12 mouse cellular contexts compared by ENCODE assay signal in genomic region chr8:8574521-8575499, GRCm38 (mm10).
DNase-seq lines count a peak whose midpoint lies in the region; ATAC-seq lines count a peak whose summit lies in the region.
"Had no signal": no experiment of that assay in that cellular context is flagged by ENCODE, and none has a peak within 500 bp of the region (broad histone marks: within the 10 kb centered on the region; RNA-seq: fewer than 3 reads in every experiment).

No protein-coding gene starts in this region.

- ATAC-seq in forebrain, embryonic 16.5 days: peak; percentile 70
- peak; percentile 93 for ATAC-seq in midbrain, embryonic 12.5 days (ENCODE audit: low FRiP score, low read depth)
- no peak for ATAC-seq in kidney, embryonic 16.5 days (ENCODE audit: low FRiP score, low TSS enrichment)
- ATAC-seq: liver, postnatal 0 days had no signal

- no peak overlapping the region for H3K9ac ChIP-seq in forebrain, embryonic 16.5 days (replicated peaks; ENCODE audit: low read depth, low read length)
- H3K9ac ChIP-seq in midbrain, embryonic 12.5 days (replicated peaks): no peak overlapping the region
- H3K9ac ChIP-seq in kidney, embryonic 16.5 days (replicated peaks; ENCODE audit: low read length): no peak overlapping the region
- H3K9ac ChIP-seq: embryonic facial prominence, embryonic 13.5 days; liver, postnatal 0 days had no signal

- H3K9me3 ChIP-seq in forebrain, embryonic 16.5 days (ENCODE audit: control insufficient read depth, low read length): no peaks in the 10 kb centered on the region
- H3K9me3 ChIP-seq in midbrain, embryonic 12.5 days: no peaks in the 10 kb centered on the region
- H3K9me3 ChIP-seq in kidney, embryonic 16.5 days (ENCODE audit: low read length): no peaks in the 10 kb centered on the region
- H3K9me3 ChIP-seq: embryonic facial prominence, embryonic 13.5 days; limb, embryonic 10.5 days had no signal

- no peak overlapping the region for H3K27ac ChIP-seq in forebrain, embryonic 16.5 days (ENCODE audit: low read length)
- H3K27ac ChIP-seq in midbrain, embryonic 12.5 days (replicated peaks): 0 out of 2 replicates have a peak overlapping the region, but pooled peaks have one; percentile 15
- H3K27ac ChIP-seq in kidney, embryonic 16.5 days (ENCODE audit: low read length): no peak overlapping the region
- H3K27ac ChIP-seq: embryonic facial prominence, embryonic 13.5 days; limb, embryonic 10.5 days had no signal

- peaks cover 10% of the 10 kb centered on the region; the same call in 1 of the 2 replicates for H3K4me1 ChIP-seq in forebrain, embryonic 16.5 days (replicated peaks; ENCODE audit: control insufficient read depth, insufficient read depth, low read length)
- H3K4me1 ChIP-seq in midbrain, embryonic 12.5 days: peaks cover 30% of the 10 kb centered on the region
- no peaks in the 10 kb centered on the region for H3K4me1 ChIP-seq in kidney, embryonic 16.5 days (ENCODE audit: insufficient read depth, low read length)

- no peak overlapping the region for H3K4me3 ChIP-seq in forebrain, embryonic 16.5 days (replicated peaks; ENCODE audit: low read length)
- H3K4me3 ChIP-seq in midbrain, embryonic 12.5 days: no peak overlapping the region
- no peak overlapping the region for H3K4me3 ChIP-seq in kidney, embryonic 16.5 days (ENCODE audit: low read length)
- H3K4me3 ChIP-seq: embryonic facial prominence, embryonic 13.5 days; limb, embryonic 10.5 days had no signal

- peak; percentile 38 to 48 for DNase-seq in cerebellum, postnatal 10 days
- DNase-seq in cerebellum, adult 18-20 months: no peak
- DNase-seq in retina, postnatal 1 day: peak; percentile 43
- DNase-seq in spleen, postnatal 36 days (ENCODE audit: low spot score in 2 of 2): no peak
- no peak for DNase-seq in left cerebral cortex, adult 9 months (ENCODE audit: low spot score in 2 of 2)
- DNase-seq: liver, postnatal 0 days; thymus, postnatal 4 days had no signal

- H3K36me3 ChIP-seq in forebrain, embryonic 16.5 days (ENCODE audit: control insufficient read depth, insufficient read depth): no peaks in the 10 kb centered on the region
- H3K36me3 ChIP-seq in midbrain, embryonic 12.5 days: no peaks in the 10 kb centered on the region
- no peaks in the 10 kb centered on the region for H3K36me3 ChIP-seq in kidney, embryonic 16.5 days (ENCODE audit: insufficient read depth, low read length)
- H3K36me3 ChIP-seq: embryonic facial prominence, embryonic 13.5 days; limb, embryonic 10.5 days had no signal

- 22% methylated on average over 19 of the region's 19 CpGs for WGBS in forebrain, embryonic 16.5 days
- WGBS in midbrain, embryonic 12.5 days: 14% methylated on average over 19 of the region's 19 CpGs
- WGBS in kidney, embryonic 16.5 days: 80% methylated on average over 19 of the region's 19 CpGs

- no peaks in the 10 kb centered on the region for H3K27me3 ChIP-seq in forebrain, embryonic 16.5 days (replicated peaks; ENCODE audit: control insufficient read depth, insufficient read depth, low read length)
- peaks cover 68% of the 10 kb centered on the region for H3K27me3 ChIP-seq in midbrain, embryonic 12.5 days
- H3K27me3 ChIP-seq in kidney, embryonic 16.5 days (ENCODE audit: insufficient read depth, low read length): no peaks in the 10 kb centered on the region
- H3K27me3 ChIP-seq: embryonic facial prominence, embryonic 13.5 days had no signal

- 0 out of 2 replicates have a peak overlapping the region, but pooled peaks have one; percentile 29 for H3K4me2 ChIP-seq in forebrain, embryonic 16.5 days (ENCODE audit: low read length)
- peak overlapping the region; percentile 34 for H3K4me2 ChIP-seq in midbrain, embryonic 12.5 days (replicated peaks)
- H3K4me2 ChIP-seq in kidney, embryonic 16.5 days (replicated peaks; ENCODE audit: low read depth, low read length): no peak overlapping the region
- H3K4me2 ChIP-seq: embryonic facial prominence, embryonic 13.5 days had no signal

Comparison
In these comparisons a context has a peak if more than half of its experiments do, and no peak if none do; other contexts are left out.
1. DNase-seq: peak in cerebellum, postnatal 10 days (2 of 2) and retina, postnatal 1 day (single experiment); none in cerebellum, adult 18-20 months (0 of 2), spleen, postnatal 36 days (0 of 2) and left cerebral cortex, adult 9 months (0 of 2).